Mouse (Mus musculus) c-Kit-positive CD71-positive TER-119-positive erythroid progenitor cells, embryonic 14.5 days (primary cell): ENCODE measurements around the gene Armc8.

Experiments used
- DNase-seq: peaks from one replicate; pipeline ENCODE4 v3.0.0-alpha.2; 2013; ENCODE audit warnings: low spot score

Armc8 gene

GRCm38 (mm10) chr9:99499336-99499735, 69.4 kb downstream of the Armc8 start:
- DNase-seq, result no peak

GRCm38 (mm10) chr9:99492634-99493200, 76.0 kb downstream of the Armc8 start:
- DNase-seq, result no peak

GRCm38 (mm10) chr9:99491050-99491449, 77.6 kb downstream of the Armc8 start:
- DNase-seq, result no peak

GRCm38 (mm10) chr9:99487841-99488240, 80.9 kb downstream of the Armc8 start:
- no peak for DNase-seq

GRCm38 (mm10) chr9:99487126-99487695, 81.5 kb downstream of the Armc8 start:
- DNase-seq, result no peak

- DNase-seq, result peak; percentile 64
Observed at GRCm38 (mm10) chr9:99485144-99485543, 83.6 kb downstream of the Armc8 start.

GRCm38 (mm10) chr9:99484632-99485031, 84.1 kb downstream of the Armc8 start:
- peak; percentile 14 for DNase-seq

GRCm38 (mm10) chr9:99483191-99483590, 85.5 kb downstream of the Armc8 start:
- no peak for DNase-seq

- DNase-seq, result no peak
Observed at GRCm38 (mm10) chr9:99480764-99481163, 87.9 kb downstream of the Armc8 start.

GRCm38 (mm10) chr9:99479181-99479711, 89.5 kb downstream of the Armc8 start:
- no peak for DNase-seq

GRCm38 (mm10) chr9:99471334-99471733, 97.4 kb downstream of the Armc8 start:
- DNase-seq, result no peak

- DNase-seq, result peak; percentile 27
Observed at GRCm38 (mm10) chr9:99470347-99471092, 98.2 kb downstream of the Armc8 start.

GRCm38 (mm10) chr9:99469681-99470273, 98.9 kb downstream of the Armc8 start:
- peak; percentile 37 for DNase-seq

GRCm38 (mm10) chr9:99468572-99468971, 100.1 kb downstream of the Armc8 start:
- DNase-seq, result no peak

- DNase-seq, result no peak
Observed at GRCm38 (mm10) chr9:99464876-99465275, 103.8 kb downstream of the Armc8 start.

- no peak for DNase-seq
Observed at GRCm38 (mm10) chr9:99459730-99460129, 109.0 kb downstream of the Armc8 start.

GRCm38 (mm10) chr9:99458529-99459208, 110.0 kb downstream of the Armc8 start:
- peak; percentile 62 for DNase-seq

- no peak for DNase-seq
Observed at GRCm38 (mm10) chr9:99454211-99454610, 114.5 kb downstream of the Armc8 start.

GRCm38 (mm10) chr9:99451161-99451560, 117.5 kb downstream of the Armc8 start, which contains the start of gene Nme9:
Gene Nme9 (plus strand): TSS chr9:99451475.
- DNase-seq, result no peak

- DNase-seq, result peak; percentile 30
Observed at GRCm38 (mm10) chr9:99449886-99450647, 118.6 kb downstream of the Armc8 start.

GRCm38 (mm10) chr9:99447323-99447722, 121.4 kb downstream of the Armc8 start:
- DNase-seq, result no peak
